In the genomic region with DNA sequence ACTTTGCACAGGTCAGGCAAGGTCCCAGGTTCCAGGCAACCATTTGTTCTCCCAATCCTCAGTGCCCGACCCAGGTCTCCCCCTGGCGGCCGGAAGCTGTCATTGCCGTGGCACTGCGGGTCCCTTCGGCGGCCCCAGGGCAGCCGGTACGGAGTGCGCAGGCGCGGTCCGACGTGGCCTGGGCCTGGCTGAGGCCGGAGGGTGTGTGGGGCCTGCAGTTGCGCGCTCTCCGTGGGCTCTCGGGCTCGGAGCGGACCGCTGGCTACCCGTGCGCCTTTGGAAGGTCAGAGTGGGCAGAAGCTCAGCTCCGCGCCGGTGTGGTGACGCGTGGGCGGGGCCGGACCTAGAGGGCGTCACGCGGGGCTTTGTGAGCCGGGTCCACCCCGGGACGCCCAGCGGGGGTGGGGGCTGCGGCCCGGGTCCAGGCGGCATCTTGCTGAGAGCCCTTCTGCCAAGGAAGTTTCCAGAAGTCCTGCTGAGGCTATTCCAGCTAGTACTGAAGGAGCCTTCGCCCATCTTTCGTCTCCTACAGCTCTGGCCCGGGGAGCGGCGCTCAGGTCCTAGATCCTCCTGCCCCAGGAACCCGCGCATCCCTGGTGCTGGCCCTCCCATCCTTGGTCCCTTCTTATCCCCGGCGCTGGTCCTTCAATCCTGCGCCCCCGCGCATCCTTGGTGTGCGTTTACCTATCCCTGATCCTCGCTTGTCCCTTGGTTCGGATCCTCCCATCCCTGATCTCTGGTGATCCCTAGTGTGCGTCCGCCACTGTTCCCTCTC, we compare ENCODE assay signal across 8 mouse cellular contexts. TPM values are rescaled to one million over a fixed set of nuclear protein-coding genes. Genes with fewer than 3 reads are reported as not detected.
A peak's percentile ranks its signal among the peaks of the same experiment; 100 is the strongest.
DNase-seq lines count a peak whose midpoint lies in the region; ATAC-seq and TF ChIP-seq lines count a peak whose summit lies in the region.

Gene Spg20 (plus strand): TSS at position 174 of the 775 bp plus-strand sequence.

- H3K79me2 ChIP-seq in C2C12 (ENCODE audit: control insufficient read depth, insufficient read depth) = peaks cover 46% of the 10 kb centered on the region

- peak; percentile 94 for DNase-seq in brain, embryonic 14.5 days (ENCODE audit: low read depth)
- peak; percentile 94 for DNase-seq in kidney, postnatal 0 days (ENCODE audit: low spot score)
- peak; percentile 91 for DNase-seq in liver, embryonic 11.5 days (ENCODE audit: low spot score)
- DNase-seq in naive thymus-derived CD4-positive, alpha-beta T cell, adult 2 months (ENCODE audit: low read depth) = peak; percentile 92

- peak within 1 kb of the TSS; percentile 66 for H3K4me3 ChIP-seq in C2C12 (ENCODE audit: insufficient read depth, poor library complexity, severe bottlenecking)
- H3K4me3 ChIP-seq in erythroblast, embryonic 14.5 days (replicated peaks) = peak within 1 kb of the TSS; percentile 86
- H3K4me3 ChIP-seq in heart, embryonic 12.5 days = peak within 1 kb of the TSS; percentile 85
- H3K4me3 ChIP-seq in kidney, postnatal 0 days (replicated peaks; ENCODE audit: low read depth, low read length) = peak within 1 kb of the TSS; percentile 86
- H3K4me3 ChIP-seq in liver, embryonic 11.5 days (ENCODE audit: low read depth, low read length) = peak within 1 kb of the TSS; percentile 83
- H3K4me3 ChIP-seq in stomach, embryonic 14.5 days (ENCODE audit: low read depth, low read length) = peak within 1 kb of the TSS; percentile 88

- TF ChIP-seq CTCF in C2C12 (IDR thresholded peaks at IDR 0.05; ENCODE audit: control insufficient read depth, insufficient read depth, insufficient read length) = peak; percentile 97
- TF ChIP-seq CTCF in brain, embryonic 14.5 days (IDR thresholded peaks at IDR 0.05; ENCODE audit: borderline replicate concordance, extremely low read depth, insufficient read depth, insufficient read length) = peak; percentile 97
- peak; percentile 98 for TF ChIP-seq CTCF in kidney, postnatal 0 days (IDR thresholded peaks at IDR 0.05; ENCODE audit: low read depth)

- ATAC-seq in heart, embryonic 12.5 days (ENCODE audit: insufficient number of reproducible peaks, low FRiP score) = peak; percentile 91
- peak; percentile 97 for ATAC-seq in kidney, postnatal 0 days (replicated peaks; ENCODE audit: low FRiP score, low read depth)
- peak; percentile 92 for ATAC-seq in liver, embryonic 11.5 days (replicated peaks; ENCODE audit: low FRiP score)
- peak; percentile 96 for ATAC-seq in stomach, embryonic 14.5 days (ENCODE audit: insufficient number of reproducible peaks, insufficient read depth, low FRiP score, low read depth)

- peaks cover 15% of the 10 kb centered on the region for H3K4me1 ChIP-seq in erythroblast, embryonic 14.5 days (ENCODE audit: control insufficient read depth)
- H3K4me1 ChIP-seq in heart, embryonic 12.5 days (replicated peaks) = peaks cover 33% of the 10 kb centered on the region
- H3K4me1 ChIP-seq in kidney, postnatal 0 days (replicated peaks; ENCODE audit: insufficient read depth, low read length) = peaks cover 4% of the 10 kb centered on the region; the same call in 1 of the 2 replicates
- peaks cover 12% of the 10 kb centered on the region for H3K4me1 ChIP-seq in liver, embryonic 11.5 days (replicated peaks; ENCODE audit: control insufficient read depth, insufficient read depth, low read length)
- H3K4me1 ChIP-seq in stomach, embryonic 14.5 days (ENCODE audit: control insufficient read depth, insufficient read depth, low read length) = no peaks in the 10 kb centered on the region

- WGBS in heart, embryonic 12.5 days = under 1% methylated on average over 58 of the region's 58 CpGs
- under 1% methylated on average over 58 of the region's 58 CpGs for WGBS in kidney, postnatal 0 days
- whole genome bisulfite sequencing in liver, embryonic 11.5 days = under 1% methylated on average over 55 of the region's 58 CpGs
- WGBS in stomach, embryonic 14.5 days = under 1% methylated on average over 58 of the region's 58 CpGs

- peak; percentile 100 for TF ChIP-seq POLR2A in brain, embryonic 14.5 days (IDR thresholded peaks at IDR 0.05; ENCODE audit: borderline replicate concordance, extremely low read depth, insufficient read depth, insufficient read length, poor library complexity, severe bottlenecking)

- H3ac ChIP-seq in C2C12 (ENCODE audit: control insufficient read depth, insufficient read length, low read depth) = peak within 1 kb of the TSS; percentile 85

- no peaks in the 10 kb centered on the region for H3K27me3 ChIP-seq in C2C12 (ENCODE audit: control insufficient read depth, insufficient read depth, insufficient read length)
- no peaks in the 10 kb centered on the region for H3K27me3 ChIP-seq in erythroblast, embryonic 14.5 days (ENCODE audit: control insufficient read depth)
- no peaks in the 10 kb centered on the region for H3K27me3 ChIP-seq in heart, embryonic 12.5 days (replicated peaks)
- H3K27me3 ChIP-seq in kidney, postnatal 0 days (ENCODE audit: insufficient read depth, low read length) = no peaks in the 10 kb centered on the region
- H3K27me3 ChIP-seq in liver, embryonic 11.5 days (replicated peaks; ENCODE audit: control insufficient read depth, insufficient read depth, low read length) = no peaks in the 10 kb centered on the region
- no peaks in the 10 kb centered on the region for H3K27me3 ChIP-seq in stomach, embryonic 14.5 days (ENCODE audit: control insufficient read depth, insufficient read depth, low read length)

- H3K79me3 ChIP-seq in C2C12 (ENCODE audit: low read depth) = peaks cover 33% of the 10 kb centered on the region

- peak within 1 kb of the TSS; percentile 95 for H3K9ac ChIP-seq in heart, embryonic 12.5 days
- peak within 1 kb of the TSS; percentile 95 for H3K9ac ChIP-seq in kidney, postnatal 0 days (ENCODE audit: low read depth, low read length)
- H3K9ac ChIP-seq in liver, embryonic 11.5 days (ENCODE audit: low read depth, low read length) = peak within 1 kb of the TSS; percentile 96
- H3K9ac ChIP-seq in stomach, embryonic 14.5 days (replicated peaks; ENCODE audit: low read depth, low read length) = peak within 1 kb of the TSS; percentile 93

- H3K9me3 ChIP-seq in erythroblast, embryonic 14.5 days (ENCODE audit: control insufficient read depth, low read length) = no peaks in the 10 kb centered on the region
- H3K9me3 ChIP-seq in heart, embryonic 12.5 days (replicated peaks) = no peaks in the 10 kb centered on the region
- H3K9me3 ChIP-seq in kidney, postnatal 0 days (replicated peaks; ENCODE audit: low read length) = no peaks in the 10 kb centered on the region
- H3K9me3 ChIP-seq in liver, embryonic 11.5 days (ENCODE audit: control insufficient read depth, low read length) = no peaks in the 10 kb centered on the region
- no peaks in the 10 kb centered on the region for H3K9me3 ChIP-seq in stomach, embryonic 14.5 days (ENCODE audit: control insufficient read depth, low read depth, low read length)

- peak within 1 kb of the TSS; percentile 89 for H3K27ac ChIP-seq in heart, embryonic 12.5 days (ENCODE audit: poor library complexity, severe bottlenecking)
- peak within 1 kb of the TSS; percentile 94 for H3K27ac ChIP-seq in kidney, postnatal 0 days
- peak within 1 kb of the TSS; percentile 75 for H3K27ac ChIP-seq in liver, embryonic 11.5 days (ENCODE audit: low read depth, low read length)
- H3K27ac ChIP-seq in stomach, embryonic 14.5 days (ENCODE audit: low read length) = peak within 1 kb of the TSS; percentile 92

- H3K36me3 ChIP-seq in C2C12 (ENCODE audit: control insufficient read depth, insufficient read depth) = peaks cover 5% of the 10 kb centered on the region
- H3K36me3 ChIP-seq in erythroblast, embryonic 14.5 days (ENCODE audit: control insufficient read depth) = peaks cover 2% of the 10 kb centered on the region
- H3K36me3 ChIP-seq in heart, embryonic 12.5 days = peaks cover 6% of the 10 kb centered on the region
- H3K36me3 ChIP-seq in kidney, postnatal 0 days (ENCODE audit: insufficient read depth, low read length) = peaks cover 4% of the 10 kb centered on the region
- no peaks in the 10 kb centered on the region; the same call in 1 of the 2 replicates for H3K36me3 ChIP-seq in liver, embryonic 11.5 days (ENCODE audit: control insufficient read depth, insufficient read depth, low read length)
- peaks cover 3% of the 10 kb centered on the region for H3K36me3 ChIP-seq in stomach, embryonic 14.5 days (ENCODE audit: control insufficient read depth, insufficient read depth, low read length)

- H3K4me2 ChIP-seq in heart, embryonic 12.5 days = peak within 1 kb of the TSS; percentile 73
- peak within 1 kb of the TSS; percentile 81 for H3K4me2 ChIP-seq in kidney, postnatal 0 days (ENCODE audit: low read length)
- H3K4me2 ChIP-seq in liver, embryonic 11.5 days = peak within 1 kb of the TSS; percentile 66
- peak within 1 kb of the TSS; percentile 58 for H3K4me2 ChIP-seq in stomach, embryonic 14.5 days (replicated peaks; ENCODE audit: low read depth, low read length)

TF ChIP-seq in C2C12, 6 proteins besides CTCF, POLR2A, EP300 and RAD21:
- TF ChIP-seq MYOG (IDR thresholded peaks at IDR 0.05; ENCODE audit: control insufficient read depth, extremely low read depth, insufficient read length) = no peak
- TF ChIP-seq MYOD1 (IDR thresholded peaks at IDR 0.05; ENCODE audit: control insufficient read depth, insufficient read length, low read depth) = no peak

RNA-seq across cellular contexts. Expression of gene Spg20, which starts in this region (rescaled TPM):
- 24.0 TPM for polyA plus RNA-seq in C2C12 (2012; fragmentation: generic; extraction: Trizol)
- polyA plus RNA-seq in brain, embryonic 14.5 days (2012; rRNA removed) = 13.2 and 15.7 TPM in 2 replicates
- polyA plus RNA-seq in erythroblast, embryonic 14.5 days (2012) = 0.08 and 0.25 TPM in 2 replicates
- 49.0 and 49.1 TPM in 2 replicates for polyA plus RNA-seq in heart, embryonic 12.5 days (2016; fragmentation: Nextera tagmentation; extraction: Ambion mirVana)
- polyA plus RNA-seq in kidney, postnatal 0 days (2015; fragmentation: Nextera tagmentation; extraction: Ambion mirVana) = 29.5 and 33.3 TPM in 2 replicates
- polyA plus RNA-seq in liver, embryonic 11.5 days (2014; fragmentation: Nextera tagmentation; extraction: Ambion mirVana) = 27.9 and 30.9 TPM in 2 replicates
- 43.3 and 46.7 TPM in 2 replicates for polyA plus RNA-seq in stomach, embryonic 14.5 days (2014; fragmentation: Nextera tagmentation; extraction: Ambion mirVana)

Comparison
In these comparisons a context has a peak if more than half of its experiments do, and no peak if none do; other contexts are left out.
1. Peak in every context shown above with its lines: DNase-seq, ATAC-seq, H3K4me3 ChIP-seq and H3K27ac ChIP-seq.
2. RNA of gene Spg20 (polyA plus RNA-seq): 49.0 to 49.1 TPM in heart, embryonic 12.5 days, 43.3 to 46.7 TPM in stomach, embryonic 14.5 days, 29.5 to 33.3 TPM in kidney, postnatal 0 days, 27.9 to 30.9 TPM in liver, embryonic 11.5 days, 24.0 TPM in C2C12 (single experiment) and 13.2 to 15.7 TPM in brain, embryonic 14.5 days; 0.08 to 0.25 TPM in erythroblast, embryonic 14.5 days; every median in the first group is over 10 times any median in the second.